Mouse (Mus musculus) brain, embryonic 14.5 days (tissue): Measurements from ENCODE around the gene Fam160b1.

Experiments
- CTCF ChIP-seq: fragments of 200-500 bp; IDR thresholded peaks from 2 replicates; pipeline ENCODE4 v1.5.1; 2012; ENCODE audit warnings: inconsistent platforms, mild to moderate bottlenecking, moderate library complexity, borderline replicate concordance; ENCODE audit not compliant: insufficient read depth, insufficient read length; ENCODE audit errors: extremely low read depth
- POLR2A ChIP-seq: fragments of 200-500 bp; IDR thresholded peaks from 2 replicates; pipeline ENCODE4 v1.6.1; 2012; ENCODE audit warnings: mild to moderate bottlenecking, inconsistent platforms, borderline replicate concordance; ENCODE audit not compliant: poor library complexity, insufficient read depth, insufficient read length, severe bottlenecking; ENCODE audit errors: extremely low read depth

GRCm38 (mm10) chr19:57357244-57357643 lies 3.2 kb upstream of the Fam160b1 start:
- TF ChIP-seq CTCF (no peak), POLR2A (no peak)
